Mouse (Mus musculus) heart, postnatal 4 days (tissue): ENCODE data around the gene Kcnv2. TPM values are rescaled to one million over a fixed set of nuclear protein-coding genes. Genes with fewer than 3 reads are reported as not detected.
A peak's percentile ranks its signal among the peaks of the same experiment; 100 is the strongest.

Experiments used
- DNase-seq: peaks from one replicate; pipeline ENCODE4 v3.0.0; 2021
- total RNA-seq, 2 experiments: library from RNA; stranded (reverse); gene quantifications; 2 replicates each; pipeline ENCODE4 v1.2.3; 2021

The Kcnv2 gene
- total RNA-seq = under 1 TPM in 1 of 2 experiments, not detected in 1; 0.09 TPM

GRCm38 (mm10) chr19:27322281-27322680, at the start of gene Kcnv2:
Gene Kcnv2, plus strand, starts transcription at chr19:27322588.
- no peak for DNase-seq

DNA sequence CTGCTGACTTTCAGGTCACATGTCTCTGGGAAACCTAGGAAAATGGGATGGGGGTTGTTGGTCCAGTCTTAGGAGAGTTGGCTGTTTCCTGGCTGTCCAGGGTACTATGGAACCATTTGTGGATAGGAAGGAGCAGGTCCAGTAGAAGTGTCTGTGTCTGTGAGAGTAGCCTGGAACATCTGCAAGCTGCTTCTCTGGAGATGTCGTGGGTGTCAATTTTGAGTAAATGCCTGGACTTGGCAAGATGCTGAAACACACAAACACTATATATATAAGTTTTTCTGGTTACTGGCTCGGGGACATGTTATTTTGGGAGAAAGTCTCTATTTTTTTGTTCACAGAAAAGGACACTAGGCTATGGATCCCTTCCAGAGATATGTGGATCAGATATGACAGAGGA, 49.0 kb upstream of the Kcnv2 start:
- no peak for DNase-seq

DNA sequence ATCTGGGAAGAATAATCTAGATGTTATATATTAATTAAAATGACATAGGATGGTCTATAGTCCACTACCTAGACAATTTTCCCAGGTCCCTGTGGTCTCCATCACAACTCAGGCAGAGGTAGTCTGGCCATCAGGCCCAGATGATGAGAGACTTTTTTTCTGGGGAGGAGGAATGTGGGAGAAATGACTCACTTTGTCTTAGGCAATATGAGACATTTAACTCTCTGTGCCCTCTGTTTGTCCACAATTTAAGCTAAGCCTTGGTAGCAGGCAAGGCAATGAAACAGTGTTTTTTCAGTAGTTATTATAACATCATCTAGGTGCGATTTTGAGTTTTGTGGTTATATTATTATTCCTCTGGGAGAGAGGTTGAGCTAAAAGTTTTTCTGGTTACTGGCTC, 48.0 kb upstream of the Kcnv2 start:
- DNase-seq = no peak

DNA sequence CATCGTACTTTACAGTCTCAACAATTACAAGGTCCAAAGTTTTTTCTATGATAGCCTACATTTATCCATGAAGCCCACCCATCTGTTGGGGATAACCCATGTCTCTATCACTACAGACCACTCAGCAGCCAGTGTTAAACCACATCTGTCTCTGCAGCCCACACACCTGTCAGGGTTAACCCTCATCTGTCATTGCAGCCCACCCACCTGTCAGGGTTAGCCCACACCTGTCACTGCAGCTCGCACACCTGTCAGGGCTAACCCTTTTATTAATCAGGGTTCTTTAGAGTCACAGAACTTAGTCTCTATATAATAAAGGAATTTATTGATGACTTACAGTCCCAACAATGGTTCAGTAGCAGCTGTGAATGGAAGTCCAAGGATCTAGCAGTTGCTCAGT, 43.2 kb upstream of the Kcnv2 start:
- DNase-seq = no peak

GRCm38 (mm10) chr19:27310039-27310438, 12.3 kb upstream of the Kcnv2 start:
- DNase-seq = no peak

DNA sequence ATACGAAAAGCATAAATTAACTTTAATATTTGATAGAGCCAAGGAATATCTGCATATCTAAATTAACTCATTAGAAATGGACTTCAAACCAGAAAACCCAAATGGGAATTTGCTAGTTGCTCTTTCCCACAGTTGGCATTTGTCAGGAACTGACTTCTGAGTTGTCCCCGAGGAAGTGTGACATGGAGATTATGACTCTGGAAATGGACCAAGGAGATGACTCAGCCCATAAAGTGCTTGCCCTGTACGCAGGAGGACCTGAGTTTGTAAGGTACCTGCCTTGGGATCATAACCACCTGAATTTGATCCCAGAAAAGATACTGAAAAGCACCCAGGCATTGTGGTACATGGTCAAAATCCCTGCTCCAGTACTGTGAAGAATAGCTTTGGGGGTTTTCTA, 11.1 kb upstream of the Kcnv2 start:
- no peak for DNase-seq

GRCm38 (mm10) chr19:27312266-27313079, 9.9 kb upstream of the Kcnv2 start:
- no peak for DNase-seq

- DNase-seq = no peak
Measured at GRCm38 (mm10) chr19:27313080-27313413, 9.3 kb upstream of the Kcnv2 start.

DNA sequence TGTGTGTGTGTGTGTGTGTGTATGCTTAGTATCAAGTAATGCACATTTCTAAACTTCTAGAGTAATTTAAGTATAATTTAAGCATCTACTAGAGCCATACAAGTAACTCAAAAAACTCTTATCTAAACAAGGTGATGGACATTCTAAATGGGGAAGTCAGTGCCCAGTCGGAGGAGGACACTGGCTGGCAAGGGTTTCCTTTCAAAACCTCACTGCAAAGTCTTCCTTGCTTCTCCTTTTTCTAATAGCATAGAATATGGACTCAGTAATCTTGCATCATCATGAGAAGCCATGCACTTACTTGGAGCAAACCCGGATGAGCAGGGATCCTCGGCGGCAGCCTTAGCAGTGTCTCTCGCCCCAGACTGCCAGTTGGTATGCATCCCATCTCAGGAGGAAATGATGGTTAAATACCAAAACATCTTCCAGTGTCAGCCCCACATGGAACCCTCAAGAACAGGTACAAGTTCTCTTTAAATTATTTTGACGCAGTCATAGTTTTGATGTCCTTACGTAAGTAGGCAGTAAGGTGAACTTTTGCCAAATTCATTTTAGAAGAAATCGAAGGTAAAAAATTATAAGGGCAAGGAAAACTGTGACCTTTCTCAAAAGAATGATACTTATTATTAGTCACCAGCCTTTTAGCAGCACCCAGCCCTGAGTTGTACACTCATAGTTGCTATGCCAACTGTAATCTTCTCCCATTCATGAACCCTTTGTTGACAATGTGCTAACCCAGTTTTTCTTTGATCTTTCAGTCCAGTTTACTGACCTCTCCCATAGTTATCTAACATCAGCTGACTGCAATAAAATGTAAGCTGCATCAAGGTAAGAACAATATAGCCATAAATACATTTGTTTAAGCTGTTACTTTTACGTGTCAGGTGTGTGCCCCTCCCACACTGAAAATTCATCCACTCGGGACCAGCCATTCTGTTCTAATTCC, 5.8 kb upstream of the Kcnv2 start:
- DNase-seq = no peak

- peak; percentile 37 for DNase-seq
Measured at GRCm38 (mm10) chr19:27317337-27317736, 5.1 kb upstream of the Kcnv2 start.

DNA sequence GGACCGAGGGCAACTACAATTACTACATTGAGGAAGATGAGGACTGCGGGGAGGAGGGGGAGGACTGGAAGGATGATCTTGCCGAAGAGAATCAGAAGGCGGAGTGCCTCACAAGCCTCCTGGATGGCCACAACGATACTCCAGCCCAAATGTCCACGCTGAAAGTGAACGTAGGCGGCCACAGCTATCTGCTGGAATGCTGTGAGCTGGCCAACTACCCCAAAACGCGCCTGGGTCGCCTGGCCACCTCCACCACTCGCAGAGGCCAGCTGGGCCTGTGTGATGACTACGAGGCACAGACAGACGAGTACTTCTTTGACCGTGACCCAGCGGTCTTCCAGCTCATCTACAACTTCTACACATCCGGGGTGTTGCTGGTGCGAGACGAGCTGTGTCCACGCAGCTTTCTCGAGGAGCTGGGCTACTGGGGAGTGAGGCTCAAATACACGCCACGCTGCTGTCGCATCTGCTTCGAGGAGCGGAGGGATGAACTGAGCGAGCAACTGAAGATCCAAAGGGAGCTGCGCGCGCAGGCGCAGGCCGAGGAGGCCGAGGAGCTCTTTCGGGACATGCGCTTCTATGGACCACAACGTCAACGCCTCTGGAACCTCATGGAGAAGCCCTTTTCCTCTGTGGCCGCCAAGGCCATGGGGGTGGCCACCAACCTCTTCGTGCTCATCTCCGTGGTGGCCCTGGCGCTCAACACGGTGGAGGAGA, 681 bp downstream of the Kcnv2 start:
- peak; percentile 25 for DNase-seq

- no peak for DNase-seq
Measured at GRCm38 (mm10) chr19:27325558-27325957, 3.2 kb downstream of the Kcnv2 start.

GRCm38 (mm10) chr19:27327569-27327968, 5.2 kb downstream of the Kcnv2 start:
- no peak for DNase-seq

DNA sequence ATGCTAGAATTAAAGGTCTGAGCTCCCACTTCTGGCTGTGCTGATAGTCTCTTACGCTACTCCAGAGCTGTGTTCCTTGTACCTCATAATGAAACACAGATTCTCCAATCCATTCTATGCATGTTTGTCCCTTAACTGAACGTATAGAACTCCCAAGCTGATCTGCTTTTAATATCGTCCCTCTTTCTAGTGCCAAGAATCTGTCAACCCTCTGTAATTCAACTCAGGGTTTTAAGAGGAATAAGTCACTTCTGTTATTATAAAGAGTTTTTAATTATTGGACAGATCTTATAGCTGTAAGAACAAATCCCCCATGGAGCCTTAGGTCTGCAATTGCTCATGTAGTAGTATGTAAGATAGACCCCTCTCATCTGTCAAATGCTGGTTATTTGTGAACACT, 5.8 kb downstream of the Kcnv2 start:
- DNase-seq = no peak

GRCm38 (mm10) chr19:27328644-27329043, 6.3 kb downstream of the Kcnv2 start:
- DNase-seq = no peak

- no peak for DNase-seq
Measured at GRCm38 (mm10) chr19:27332207-27332794, 9.9 kb downstream of the Kcnv2 start.

DNA sequence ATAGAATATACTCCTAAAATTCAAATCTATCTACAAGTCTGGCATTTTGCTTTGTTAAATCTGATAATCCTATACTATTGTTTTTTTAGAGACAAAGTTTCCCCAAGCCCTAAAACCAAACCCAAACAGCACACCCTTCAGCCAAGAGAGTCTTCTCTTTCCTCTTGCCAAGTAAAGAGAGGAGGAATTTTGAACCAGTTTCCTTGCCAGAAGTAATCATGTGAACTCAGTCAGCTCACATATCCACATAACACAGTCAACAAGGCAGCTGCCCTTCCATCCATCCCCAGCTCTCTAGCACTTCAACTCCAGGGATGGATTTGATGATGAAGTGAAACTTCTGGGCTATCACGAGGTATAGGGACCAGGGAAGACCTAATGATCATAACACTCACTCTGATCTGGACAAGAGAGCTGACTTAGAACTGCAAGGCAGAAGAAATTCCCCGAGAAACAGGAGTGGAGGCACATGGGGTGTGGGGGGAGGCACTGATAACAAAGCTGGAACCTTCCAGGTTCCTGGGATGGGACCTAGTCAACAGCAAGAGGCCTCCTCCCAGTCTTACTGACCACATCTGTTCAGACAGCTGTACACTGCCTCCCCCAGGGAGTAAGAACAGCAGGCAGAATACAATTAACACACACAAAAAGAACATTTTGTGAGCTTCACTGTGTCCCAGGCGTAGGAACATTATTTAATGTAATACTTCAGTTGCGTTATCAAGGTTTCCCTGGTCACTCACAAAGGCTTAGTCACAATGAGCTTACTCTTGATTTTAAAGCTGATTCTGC, 13.9 kb downstream of the Kcnv2 start:
- DNase-seq = peak; percentile 27

DNA sequence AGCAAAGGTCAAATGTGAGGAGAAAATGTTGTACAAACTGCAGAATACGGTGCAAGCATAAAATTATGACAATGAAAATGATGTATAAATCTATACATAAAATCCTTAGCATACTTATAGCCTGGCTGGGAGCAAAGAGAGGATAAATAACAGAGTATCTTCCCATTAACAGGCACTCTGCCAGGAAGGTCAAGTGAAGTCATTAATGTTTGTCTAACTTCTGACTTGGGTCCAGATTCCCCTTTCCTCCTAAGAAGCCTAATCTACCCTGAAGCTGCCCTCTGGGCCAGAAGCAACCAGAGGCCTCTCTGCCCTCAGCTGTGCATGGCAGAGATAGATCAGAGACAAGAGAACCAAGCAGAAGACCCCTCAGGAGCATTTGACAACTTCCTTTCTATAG, 24.1 kb downstream of the Kcnv2 start:
- DNase-seq = no peak

GRCm38 (mm10) chr19:27351700-27352099, 29.3 kb downstream of the Kcnv2 start:
- no peak for DNase-seq

GRCm38 (mm10) chr19:27360381-27360780, 38.0 kb downstream of the Kcnv2 start:
- DNase-seq = no peak

DNA sequence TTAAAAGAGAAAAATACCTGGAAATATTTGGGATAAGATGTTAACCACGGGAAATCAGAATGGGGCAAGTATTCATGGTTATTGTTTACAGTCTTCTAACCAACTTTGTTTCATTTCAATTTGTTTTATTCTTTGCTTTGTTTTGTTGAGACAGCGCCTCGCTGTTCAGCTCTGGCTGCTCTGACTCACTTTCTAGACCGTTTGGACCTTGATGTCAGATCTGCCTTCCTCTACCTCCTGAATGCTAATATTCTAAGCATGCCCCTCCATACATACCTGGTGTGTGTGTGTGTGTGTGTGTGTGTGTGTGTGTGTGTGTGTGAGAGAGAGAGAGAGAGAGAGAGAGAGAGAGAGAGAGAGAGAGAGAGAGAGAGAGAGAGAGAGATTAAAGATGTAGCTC, 41.5 kb downstream of the Kcnv2 start:
- DNase-seq = no peak

DNA sequence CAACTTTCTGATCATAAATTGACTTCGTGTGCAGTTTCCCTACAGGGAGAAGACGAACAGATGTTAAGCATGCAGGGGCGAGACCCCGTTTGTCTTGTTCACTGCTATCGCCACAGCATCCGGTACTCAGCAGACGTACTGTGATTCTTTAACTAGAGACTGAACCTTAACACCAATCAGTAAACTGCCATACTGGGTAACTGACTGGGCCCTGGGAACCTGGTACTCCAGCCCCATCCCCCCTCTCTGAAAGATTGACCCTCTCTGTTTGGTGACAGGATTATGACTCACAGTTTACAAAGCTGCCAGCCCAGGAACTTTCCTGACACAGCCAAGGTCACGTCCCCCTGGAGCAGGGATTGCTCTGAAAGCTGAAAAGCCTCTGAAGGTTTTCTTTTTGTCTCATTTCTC, 42.1 kb downstream of the Kcnv2 start:
- DNase-seq = peak; percentile 63
